Mouse (Mus musculus) ovary, adult 18-20 months (tissue): ENCODE data around the gene Vps26c.
A peak's percentile ranks its signal among the peaks of the same experiment; 100 is the strongest.

Source experiments
- DNase-seq: peaks from one replicate; pipeline ENCODE4 v3.0.0; 2022; ENCODE audit warnings: low spot score, mixed read lengths

Vps26c gene

GRCm38 (mm10) chr16:94526344-94527151, at the start of gene Vps26c:
Vps26c (minus strand) TSS chr16:94526830.
- DNase-seq, result peak; percentile 95

- DNase-seq, result no peak
These were observed 49.1 kb upstream of the Vps26c start for GRCm38 (mm10) chr16:94575757-94576156.

GRCm38 (mm10) chr16:94574718-94575094, 48.1 kb upstream of the Vps26c start:
- DNase-seq, result no peak

DNA sequence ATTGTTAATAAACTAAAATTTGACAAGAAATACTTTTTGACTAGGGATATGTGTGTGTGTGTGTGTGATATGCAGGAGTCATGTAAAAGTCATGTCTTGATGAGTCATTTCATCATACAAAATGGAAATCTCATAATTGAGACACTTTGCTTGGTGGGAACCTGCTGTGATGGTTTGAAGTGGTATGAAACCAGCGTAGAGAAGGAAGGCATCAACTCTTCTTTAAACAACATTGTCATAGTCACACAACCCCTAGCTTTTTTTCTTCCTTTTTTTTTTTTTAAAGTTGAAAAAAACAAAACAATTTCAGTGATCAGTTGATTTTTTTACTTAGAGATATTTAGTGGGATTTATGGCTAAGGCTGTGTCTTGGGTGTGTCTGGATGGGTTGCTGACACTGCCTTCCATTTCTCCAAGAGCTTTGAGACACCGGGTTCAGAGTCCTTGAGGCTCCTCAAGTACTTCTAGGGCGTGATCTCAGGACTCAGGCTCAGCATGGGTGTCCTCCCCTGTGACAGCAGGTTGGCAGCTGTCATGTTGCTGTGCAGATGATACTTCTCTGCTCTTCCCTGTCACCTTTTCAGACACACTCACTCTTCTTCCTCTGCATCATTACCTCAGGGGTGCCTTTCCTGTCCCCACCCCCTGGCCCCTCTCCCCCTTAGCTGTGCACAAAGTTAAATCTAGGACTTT, 47.5 kb upstream of the Vps26c start:
- DNase-seq, result no peak

DNA sequence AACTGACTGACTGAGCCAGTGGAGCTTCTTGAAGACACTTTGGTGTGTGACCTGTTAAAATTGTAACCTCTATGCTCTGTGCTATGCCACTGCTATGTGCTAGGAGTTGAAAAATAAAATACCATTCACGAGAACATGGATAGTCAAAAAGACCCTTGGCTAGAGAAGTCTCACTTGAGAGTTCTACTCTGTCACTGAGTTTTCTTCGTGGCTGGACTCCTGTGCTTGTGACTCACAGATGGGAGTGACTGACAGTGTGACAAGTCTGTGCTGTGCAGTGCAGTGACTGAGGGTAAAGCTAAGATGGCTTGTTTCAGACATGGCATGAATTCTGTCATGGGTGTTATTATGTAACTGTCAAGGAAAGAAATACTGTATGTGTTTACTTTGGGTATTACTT, 45.8 kb upstream of the Vps26c start:
- DNase-seq, result no peak

DNA sequence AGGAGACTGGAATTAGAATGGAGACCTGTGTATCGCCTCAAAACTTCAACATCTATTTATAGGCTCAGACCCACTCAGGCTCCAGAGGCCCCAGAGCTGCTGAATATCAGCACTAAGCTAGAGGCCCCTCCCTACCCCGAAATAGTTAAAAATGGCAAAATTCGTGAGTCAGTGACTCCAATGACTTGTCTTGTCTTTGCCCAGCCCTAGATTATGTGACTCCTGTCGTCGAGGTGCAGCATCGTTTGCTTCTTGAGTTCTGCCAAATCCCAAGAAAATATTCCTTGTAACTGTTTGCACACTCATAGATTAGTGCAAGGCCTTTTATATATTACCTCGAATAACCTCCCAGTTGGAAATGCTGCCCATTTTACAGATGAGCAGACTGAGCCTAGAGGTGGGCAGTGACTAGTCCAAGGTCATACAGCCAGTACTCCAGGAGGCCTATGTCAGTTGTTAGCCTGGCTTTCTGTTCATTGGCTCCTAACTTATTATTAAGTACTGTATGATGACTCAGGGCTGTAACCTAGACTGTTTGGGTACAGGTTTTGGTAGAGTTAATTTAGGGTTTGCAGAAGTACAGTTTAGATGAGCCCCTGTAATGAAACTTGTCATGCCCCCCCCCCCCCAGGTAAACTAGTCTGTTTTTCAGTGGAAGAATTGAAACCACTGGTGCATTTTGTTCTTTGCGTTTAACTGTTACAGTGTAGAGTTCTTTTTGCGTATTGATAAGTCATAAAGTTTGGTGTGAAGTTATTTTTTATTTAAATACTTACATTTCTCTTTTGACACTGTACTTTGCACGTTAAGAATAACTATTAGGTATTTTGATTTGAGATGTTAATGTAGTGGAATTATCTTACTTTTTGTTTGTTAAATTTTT, 44.7 kb upstream of the Vps26c start:
- no peak for DNase-seq

- peak; percentile 71 for DNase-seq
These were observed 43.9 kb upstream of the Vps26c start for GRCm38 (mm10) chr16:94570361-94571041.

DNA sequence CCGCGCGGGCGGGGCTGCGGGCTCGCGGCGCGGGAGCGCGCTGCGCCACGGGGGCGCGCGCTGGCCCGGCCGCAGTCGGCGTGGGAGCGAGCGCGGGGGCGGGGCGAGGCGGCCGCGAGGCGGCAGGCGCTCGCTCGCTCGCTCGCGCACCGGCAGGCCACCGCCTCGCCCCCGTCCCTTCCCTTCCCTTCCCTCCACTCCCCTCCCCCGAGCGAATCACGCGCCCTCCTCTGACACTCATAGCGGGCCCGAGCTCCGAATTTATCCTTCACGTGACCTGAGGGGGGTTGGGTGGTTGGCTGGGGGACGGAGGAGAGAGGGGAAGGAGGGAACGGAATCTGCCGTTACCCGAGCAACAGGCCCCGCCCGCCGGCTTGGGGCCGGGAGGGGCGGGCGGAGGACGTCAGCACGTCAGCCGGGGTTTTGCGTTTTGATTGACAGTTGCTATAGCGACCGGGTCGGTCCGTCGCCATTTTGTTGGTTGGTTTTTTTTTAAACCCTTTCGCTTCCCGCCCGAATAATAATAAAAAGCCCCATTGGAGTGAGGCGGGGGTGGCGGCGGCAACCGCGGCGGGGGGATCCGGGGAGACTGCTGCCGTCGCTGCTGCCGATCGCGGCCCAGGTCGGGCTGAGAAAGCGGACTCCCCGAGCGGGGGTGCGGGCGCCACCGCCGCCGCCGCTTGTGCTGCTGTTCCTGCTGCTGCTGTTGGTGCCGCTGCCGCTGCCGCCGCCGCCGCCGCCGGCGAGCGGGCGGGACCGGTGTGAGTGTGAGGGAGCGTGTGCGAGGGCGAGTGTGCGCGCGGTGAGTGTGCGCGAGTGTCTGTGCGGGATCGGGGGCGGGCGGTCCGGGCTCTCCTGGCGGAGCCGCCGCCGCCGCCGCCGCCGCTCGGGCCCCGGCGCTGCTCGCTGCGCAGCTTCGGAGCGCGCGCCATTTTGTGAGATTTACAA, 42.9 kb upstream of the Vps26c start, which contains the start of gene Dyrk1a:
Gene Dyrk1a, plus strand, starts transcription at position 782 of the 948 bp plus-strand sequence.
- peak; percentile 99 for DNase-seq

DNA sequence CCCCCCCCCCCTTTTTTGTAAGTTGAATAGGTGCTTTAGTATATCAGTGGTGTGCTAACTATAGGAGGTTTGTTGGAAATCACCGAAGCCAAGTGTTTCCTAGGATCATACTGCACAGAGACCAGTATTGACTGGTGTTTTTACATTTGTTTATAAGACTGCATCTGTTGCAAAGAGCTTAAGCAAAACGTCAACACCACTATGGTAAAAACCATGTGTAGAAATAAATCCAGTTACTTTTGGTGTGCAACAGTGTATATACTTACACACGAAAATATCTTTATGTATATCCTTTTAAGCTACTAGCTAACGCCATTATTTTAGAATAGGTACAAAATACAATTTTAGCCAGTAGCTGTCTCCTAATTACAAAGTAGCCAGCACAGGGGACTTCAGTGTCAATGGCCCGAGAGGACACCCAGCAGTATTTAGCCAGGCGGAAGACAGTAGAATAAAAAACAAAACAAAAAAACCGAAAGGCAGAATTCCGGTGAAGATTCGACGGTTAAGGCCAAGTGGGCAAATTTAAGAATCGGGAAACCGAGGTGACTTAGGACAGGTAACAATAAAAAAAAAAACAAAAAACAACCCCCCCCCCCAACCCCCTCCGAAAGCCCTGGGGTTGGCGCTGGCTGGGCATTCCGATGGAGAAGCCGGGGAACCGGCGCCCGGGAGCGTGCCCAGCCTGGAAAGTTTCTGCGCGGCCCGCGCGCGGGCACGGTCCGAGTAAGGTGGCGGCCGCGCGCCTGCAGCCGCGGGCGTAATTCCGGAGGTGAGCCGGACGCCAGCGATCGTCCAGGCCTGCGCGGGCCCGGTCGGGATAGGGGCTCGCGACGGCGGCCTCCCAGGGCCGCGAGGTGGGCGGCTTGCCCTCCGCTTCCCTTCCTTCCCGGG, 42.0 kb upstream of the Vps26c start:
- DNase-seq, result no peak

DNA sequence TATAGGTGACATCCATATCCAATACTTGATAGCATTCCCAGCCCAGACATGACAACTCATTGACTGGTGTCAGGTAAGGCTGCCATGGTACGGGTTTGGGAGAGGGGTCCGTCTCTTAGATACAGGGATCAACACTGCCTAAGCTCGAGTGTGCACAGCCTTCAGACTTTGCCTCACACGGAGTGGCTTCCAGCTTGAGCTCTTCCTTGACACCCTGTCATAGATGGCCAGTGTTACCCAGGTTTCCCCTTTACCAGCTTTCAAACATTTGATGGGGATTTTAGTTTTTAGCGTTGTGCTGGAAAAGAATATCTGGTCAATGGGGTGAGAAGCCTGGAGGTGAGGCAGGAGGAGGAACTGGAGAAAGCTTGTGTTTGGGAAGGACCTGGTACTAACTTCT, 41.1 kb upstream of the Vps26c start:
- DNase-seq, result no peak

GRCm38 (mm10) chr16:94566834-94567585, 40.4 kb upstream of the Vps26c start:
- DNase-seq, result no peak

DNA sequence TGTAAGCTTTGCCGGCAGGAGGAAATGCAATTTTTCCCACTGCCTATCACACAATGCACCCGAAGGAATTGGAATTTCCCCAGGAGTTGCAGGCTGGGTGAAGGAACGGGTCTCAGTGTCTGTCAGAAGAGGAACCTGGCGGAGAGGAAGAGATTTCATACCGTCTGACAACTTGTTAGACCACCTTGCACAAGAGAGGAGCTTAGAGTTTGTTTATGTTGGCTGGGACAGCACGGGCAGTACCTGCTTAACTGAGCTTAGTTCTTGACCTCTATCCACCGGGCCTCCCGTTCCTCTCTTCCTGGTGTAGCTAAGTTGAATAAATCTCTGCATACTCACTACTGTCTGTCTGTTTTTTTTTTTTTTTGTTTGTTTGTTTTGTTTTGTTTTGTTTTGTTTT, 39.5 kb upstream of the Vps26c start:
- no peak for DNase-seq

DNA sequence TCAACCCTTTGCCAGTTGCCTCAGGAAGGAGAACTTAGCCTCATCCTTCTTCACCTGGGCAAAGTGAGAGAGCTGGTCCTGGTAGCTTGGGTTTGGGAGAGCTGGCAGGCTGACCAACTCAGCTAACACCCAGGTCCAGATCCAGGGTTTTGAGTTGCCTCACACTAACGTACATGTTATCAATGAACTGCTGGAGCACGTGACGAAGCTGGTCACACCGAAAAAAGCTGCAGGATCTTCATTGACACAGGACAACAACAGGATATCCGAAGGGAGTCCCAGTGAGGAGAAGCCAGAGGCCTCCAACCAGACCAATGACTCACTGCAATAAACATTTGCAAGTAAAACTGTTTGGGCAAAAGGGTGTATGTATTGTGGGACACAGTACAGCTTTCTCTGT, 34.0 kb upstream of the Vps26c start:
- DNase-seq, result no peak

GRCm38 (mm10) chr16:94559782-94560181, 33.2 kb upstream of the Vps26c start:
- no peak for DNase-seq

DNA sequence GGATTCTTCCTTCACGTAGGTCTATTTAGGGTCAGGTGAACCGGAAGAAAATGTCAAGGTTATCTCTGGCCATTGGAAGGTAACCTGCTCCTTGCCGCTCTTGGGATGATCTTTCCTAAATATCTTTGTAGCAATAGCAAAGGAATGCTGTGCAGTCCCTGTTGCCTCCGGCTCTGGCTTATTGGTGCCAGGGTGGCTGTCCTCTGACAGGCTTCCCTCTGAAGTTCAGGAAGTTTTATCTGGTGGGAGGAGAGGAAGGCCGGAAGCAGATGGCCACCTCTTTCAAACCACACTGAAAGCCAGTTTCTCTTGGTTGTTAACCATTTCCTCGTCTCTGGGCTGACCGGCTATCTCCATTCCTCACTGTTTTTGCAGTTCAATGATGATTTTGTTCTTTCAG, 32.7 kb upstream of the Vps26c start:
- DNase-seq, result no peak

GRCm38 (mm10) chr16:94556228-94556627, 29.6 kb upstream of the Vps26c start:
- DNase-seq, result no peak

- no peak for DNase-seq
These were observed 28.7 kb upstream of the Vps26c start for GRCm38 (mm10) chr16:94555346-94555745.

DNA sequence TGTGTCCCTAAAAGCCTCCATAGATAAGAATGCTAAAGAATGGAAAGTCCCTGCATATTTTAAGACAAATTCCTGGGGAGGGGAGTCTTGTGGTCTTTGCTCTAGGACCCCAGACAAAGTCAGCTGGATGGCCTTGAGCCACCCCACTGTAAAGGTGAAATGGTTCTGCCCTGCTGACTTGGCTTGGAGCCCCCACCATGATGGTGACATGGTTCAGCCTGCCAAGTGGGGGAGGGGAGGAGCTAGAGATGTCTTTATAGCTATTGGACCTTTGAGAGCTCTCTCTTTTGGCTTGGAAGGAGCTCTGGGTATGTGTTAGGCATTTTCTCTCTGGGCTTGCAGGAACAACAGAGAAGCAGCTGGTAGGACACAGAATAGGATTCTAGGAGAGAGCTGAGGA, 25.3 kb upstream of the Vps26c start:
- no peak for DNase-seq

- no peak for DNase-seq
These were observed 23.2 kb upstream of the Vps26c start for GRCm38 (mm10) chr16:94549813-94550212.
